Mouse (Mus musculus): ENCODE data around the gene Noto. TPM values are rescaled to one million over a fixed set of nuclear protein-coding genes. Genes with fewer than 3 reads are reported as not detected.

The Noto gene
- polyA plus RNA-seq, 1 experiment from 2014 or later, result not detected

Other genes with a start within 250 kb of the Noto start
- 1.1 TPM in 1 of 2 replicates, not detected in the other for gene Emx1, start 236.4 kb upstream of the Noto start, polyA plus RNA-seq (2015; fragmentation: Nextera tagmentation; extraction: Ambion mirVana)
- 49.1 and 61.3 TPM in 2 replicates for gene Sfxn5, start 90.5 kb upstream of the Noto start, polyA plus RNA-seq (2015; fragmentation: Nextera tagmentation; extraction: Ambion mirVana)
- 24.3 and 28.6 TPM in 2 replicates for gene Rab11fip5, start 49.3 kb upstream of the Noto start, polyA plus RNA-seq (2015; fragmentation: Nextera tagmentation; extraction: Ambion mirVana)
- 81.4 and 82.8 TPM in 2 replicates for gene Smyd5, start 8.1 kb downstream of the Noto start, polyA plus RNA-seq (2015; fragmentation: Nextera tagmentation; extraction: Ambion mirVana)
- gene Cct7, start 27.6 kb downstream of the Noto start, polyA plus RNA-seq (2015; fragmentation: Nextera tagmentation; extraction: Ambion mirVana), result 561 TPM in 2 replicates
- gene Pradc1, start 28.1 kb downstream of the Noto start, polyA plus RNA-seq (2015; fragmentation: Nextera tagmentation; extraction: Ambion mirVana), result 33.2 and 34.9 TPM in 2 replicates
- gene Fbxo41, start 79.1 kb downstream of the Noto start, polyA plus RNA-seq (2015; fragmentation: Nextera tagmentation; extraction: Ambion mirVana), result 9.8 and 10.3 TPM in 2 replicates
- not detected in 2 replicates for gene Egr4, start 89.7 kb downstream of the Noto start, polyA plus RNA-seq (2015; fragmentation: Nextera tagmentation; extraction: Ambion mirVana)
- gene Alms1, start 163.6 kb downstream of the Noto start, polyA plus RNA-seq (2015; fragmentation: Nextera tagmentation; extraction: Ambion mirVana), result 4.2 and 4.3 TPM in 2 replicates

Data from hindbrain, embryonic 16.5 days (tissue).